Mouse (Mus musculus) lung, embryonic 15.5 days (tissue): ENCODE results near the gene Vcl. TPM values are rescaled to one million over a fixed set of nuclear protein-coding genes. Genes with fewer than 3 reads are reported as not detected.

Experiments used
- ATAC-seq: fragments of 200-750 bp; cut with Nextera tagmentation; 2 replicates; pipeline ENCODE4 v1.8.0; 2017; ENCODE audit warnings: moderate number of reproducible peaks, borderline replicate concordance; ENCODE audit not compliant: low FRiP score, low TSS enrichment; ENCODE audit errors: extremely low read depth
- H3K27ac ChIP-seq: fragments of 300-500 bp; sonication (generic); 2 replicates; pipeline ENCODE4 v1.5.1; 2015; ENCODE audit warnings: moderate library complexity, mild to moderate bottlenecking, inconsistent platforms
- H3K27me3 ChIP-seq: fragments of 300-500 bp; sonication (generic); 2 replicates; pipeline ENCODE4 v1.6.1; 2015; ENCODE audit warnings: inconsistent platforms
- H3K36me3 ChIP-seq: fragments of 300-500 bp; sonication (generic); 2 replicates; pipeline ENCODE4 v1.6.1; 2015; ENCODE audit warnings: inconsistent platforms
- H3K4me1 ChIP-seq: fragments of 300-500 bp; sonication (generic); 2 replicates; pipeline ENCODE4 v1.6.1; 2015; ENCODE audit warnings: inconsistent platforms
- H3K4me2 ChIP-seq: fragments of 300-500 bp; sonication (generic); 2 replicates; pipeline ENCODE4 v1.6.1; 2015; ENCODE audit warnings: inconsistent platforms, mild to moderate bottlenecking, moderate library complexity
- H3K4me3 ChIP-seq: fragments of 300-500 bp; sonication (generic); 2 replicates; pipeline ENCODE4 v1.5.1; 2015; ENCODE audit warnings: mild to moderate bottlenecking, inconsistent platforms
- H3K9ac ChIP-seq: fragments of 300-500 bp; sonication (generic); 2 replicates; pipeline ENCODE4 v1.6.1; 2015; ENCODE audit warnings: inconsistent platforms
- H3K9me3 ChIP-seq: fragments of 300-500 bp; sonication (generic); 2 replicates; pipeline ENCODE4 v1.6.1; 2016; ENCODE audit warnings: inconsistent platforms
- WGBS: fragments of 180-500 bp; shearing (Covaris S2); methylation state at CpG from one replicate; pipeline ENCODE4 v1.1.7; 2015; 5-methylcytosine and 5-hydroxymethylcytosine counted together
- polyA plus RNA-seq: library from polyadenylated mRNA; unstranded; fragments of >200 nt; fragmentation: Nextera tagmentation; extraction: Ambion mirVana; gene quantifications from 2 replicates; pipeline ENCODE4 v1.2.1, GENCODE M21; 2015

Vcl gene
- polyA plus RNA-seq, 1 experiment from 2014 or later, result 62.7 TPM

DNA sequence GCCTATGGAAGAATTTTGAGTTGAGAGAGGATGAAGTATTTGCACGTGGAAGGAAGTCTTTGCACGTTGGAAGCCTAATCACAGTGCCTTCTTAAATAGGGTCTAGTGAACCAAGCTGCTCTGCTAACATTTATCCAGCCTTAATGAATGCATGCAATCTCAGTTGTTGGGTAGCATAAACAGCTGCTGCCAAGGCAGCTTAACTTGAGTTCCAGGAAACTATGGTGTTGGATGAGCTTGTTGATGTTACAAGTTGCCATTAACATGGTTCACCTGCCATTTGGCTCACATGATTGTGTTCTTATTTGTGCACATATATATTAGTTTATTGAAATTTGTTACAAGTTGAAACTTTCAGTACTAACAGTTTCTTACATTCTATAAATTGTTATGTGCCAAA lies 29.8 kb downstream of the Vcl start:
- H3K9me3 ChIP-seq, result no peaks in the 10 kb centered on the region
- no peak for ATAC-seq
- WGBS, result 39% methylated on average over 2 of the region's 2 CpGs
- peaks cover 8% of the 10 kb centered on the region; the same call in 1 of the 2 replicates for H3K4me1 ChIP-seq
- no peak overlapping the region for H3K9ac ChIP-seq
- H3K27me3 ChIP-seq, result no peaks in the 10 kb centered on the region
- H3K36me3 ChIP-seq, result no peaks in the 10 kb centered on the region
- no peak overlapping the region for H3K4me2 ChIP-seq
- H3K27ac ChIP-seq, result peak overlapping the region; percentile 63; the same call in 1 of the 2 replicates
- no peak overlapping the region for H3K4me3 ChIP-seq

DNA sequence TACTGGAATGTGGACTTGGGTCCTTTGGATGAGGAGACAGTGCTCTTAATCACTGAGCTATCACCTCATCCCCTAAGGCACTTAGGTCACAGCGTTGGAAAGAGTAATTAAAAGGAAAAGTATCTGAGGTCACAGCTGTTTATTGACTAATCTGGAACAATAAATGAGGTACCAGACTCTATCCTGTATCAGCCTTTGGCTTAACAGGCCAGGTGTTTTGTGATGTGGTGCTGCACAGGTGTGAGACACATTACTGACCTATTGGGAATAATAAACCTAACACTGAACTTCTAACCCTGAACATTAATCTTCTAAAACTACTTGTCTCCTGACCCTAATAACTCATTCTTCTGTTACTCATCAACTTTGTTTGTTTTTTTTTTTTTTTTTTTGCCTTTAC lies 33.3 kb downstream of the Vcl start:
- no peaks in the 10 kb centered on the region for H3K27me3 ChIP-seq
- peaks cover 11% of the 10 kb centered on the region for H3K4me1 ChIP-seq
- 9% methylated on average over 1 of the region's 1 CpGs for WGBS
- H3K9ac ChIP-seq, result no peak overlapping the region
- no peak for ATAC-seq
- H3K27ac ChIP-seq, result no peak overlapping the region
- no peaks in the 10 kb centered on the region for H3K9me3 ChIP-seq
- H3K4me3 ChIP-seq, result no peak overlapping the region
- no peak overlapping the region for H3K4me2 ChIP-seq
- H3K36me3 ChIP-seq, result no peaks in the 10 kb centered on the region

DNA sequence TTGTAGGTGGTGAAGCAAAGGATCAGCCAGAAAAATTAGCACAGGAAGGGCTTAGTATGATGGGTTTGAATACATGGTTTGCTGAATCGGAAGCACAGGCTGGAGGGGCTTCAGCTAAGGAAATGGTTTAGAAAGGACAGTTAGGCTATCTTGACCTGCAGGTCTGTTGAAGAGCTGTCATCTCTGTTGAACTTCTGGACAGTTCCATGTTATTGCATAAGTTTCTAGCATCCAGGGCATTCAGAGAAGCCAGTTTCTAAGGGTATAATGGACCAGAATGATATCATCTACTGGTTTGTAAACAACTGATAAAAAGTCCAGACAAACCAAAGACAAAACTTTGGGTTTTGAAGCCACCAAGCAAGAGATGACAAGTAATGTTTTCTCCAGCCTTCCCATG lies 33.7 kb downstream of the Vcl start:
- Histone ChIP-seq H3K27me3 (no peaks in the 10 kb centered on the region), H3K27ac (no peak overlapping the region), H3K4me2 (no peak overlapping the region), H3K9ac (no peak overlapping the region), H3K9me3 (no peaks in the 10 kb centered on the region), H3K4me3 (no peak overlapping the region), H3K4me1 (peaks cover 11% of the 10 kb centered on the region), H3K36me3 (no peaks in the 10 kb centered on the region)
- WGBS, result 70% methylated on average over 1 of the region's 1 CpGs
- ATAC-seq, result no peak

DNA sequence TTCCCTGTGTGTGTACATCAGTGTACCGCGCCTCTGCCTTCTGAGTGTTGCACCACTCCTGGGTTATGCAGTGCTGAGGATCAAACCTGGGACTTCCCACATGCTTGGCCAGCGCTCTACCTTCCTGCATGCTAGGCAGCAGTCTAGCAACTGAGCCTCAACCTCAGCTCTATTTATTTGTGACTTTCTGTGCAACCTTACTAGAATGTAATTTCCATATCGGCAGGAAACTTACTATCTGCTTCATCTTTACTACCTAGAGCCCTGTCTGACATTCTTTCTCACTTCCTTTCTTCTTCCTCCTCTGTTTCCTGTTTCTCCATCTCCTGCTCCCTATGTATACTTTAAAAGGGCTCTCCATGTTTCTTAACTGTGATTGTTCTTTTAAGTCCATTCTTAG lies 34.7 kb downstream of the Vcl start:
- 80% methylated on average over 4 of the region's 4 CpGs for WGBS
- Histone ChIP-seq H3K4me1 (peaks cover 8% of the 10 kb centered on the region), H3K9ac (no peak overlapping the region), H3K36me3 (no peaks in the 10 kb centered on the region), H3K4me2 (no peak overlapping the region), H3K27me3 (no peaks in the 10 kb centered on the region), H3K4me3 (no peak overlapping the region), H3K9me3 (no peaks in the 10 kb centered on the region), H3K27ac (no peak overlapping the region)
- no peak for ATAC-seq

DNA sequence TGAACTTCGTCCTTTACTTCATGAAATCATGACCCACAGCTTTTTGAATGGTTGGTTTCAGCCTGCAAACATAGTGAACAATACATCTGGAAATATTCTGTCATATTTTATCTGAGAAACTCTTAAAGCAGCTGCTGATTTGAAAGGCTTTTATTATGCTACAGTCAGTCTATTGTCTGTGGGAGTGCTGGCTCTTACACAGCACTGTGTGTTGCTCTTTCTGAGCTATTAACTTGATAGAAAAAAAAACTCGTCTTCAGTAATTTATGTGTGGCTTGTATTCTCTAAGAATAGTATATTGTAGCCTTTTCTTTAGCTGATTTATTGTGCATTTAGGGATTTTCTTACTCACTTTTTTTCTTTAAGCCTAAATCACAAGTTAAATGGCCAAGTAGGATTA lies 35.1 kb downstream of the Vcl start:
- Histone ChIP-seq H3K27ac (no peak overlapping the region), H3K27me3 (no peaks in the 10 kb centered on the region), H3K4me2 (no peak overlapping the region), H3K36me3 (no peaks in the 10 kb centered on the region), H3K4me1 (peaks cover 6% of the 10 kb centered on the region; the same call in 1 of the 2 replicates), H3K4me3 (no peak overlapping the region), H3K9ac (no peak overlapping the region), H3K9me3 (no peaks in the 10 kb centered on the region)
- WGBS, result 58% methylated on average over 2 of the region's 2 CpGs
- ATAC-seq, result no peak

DNA sequence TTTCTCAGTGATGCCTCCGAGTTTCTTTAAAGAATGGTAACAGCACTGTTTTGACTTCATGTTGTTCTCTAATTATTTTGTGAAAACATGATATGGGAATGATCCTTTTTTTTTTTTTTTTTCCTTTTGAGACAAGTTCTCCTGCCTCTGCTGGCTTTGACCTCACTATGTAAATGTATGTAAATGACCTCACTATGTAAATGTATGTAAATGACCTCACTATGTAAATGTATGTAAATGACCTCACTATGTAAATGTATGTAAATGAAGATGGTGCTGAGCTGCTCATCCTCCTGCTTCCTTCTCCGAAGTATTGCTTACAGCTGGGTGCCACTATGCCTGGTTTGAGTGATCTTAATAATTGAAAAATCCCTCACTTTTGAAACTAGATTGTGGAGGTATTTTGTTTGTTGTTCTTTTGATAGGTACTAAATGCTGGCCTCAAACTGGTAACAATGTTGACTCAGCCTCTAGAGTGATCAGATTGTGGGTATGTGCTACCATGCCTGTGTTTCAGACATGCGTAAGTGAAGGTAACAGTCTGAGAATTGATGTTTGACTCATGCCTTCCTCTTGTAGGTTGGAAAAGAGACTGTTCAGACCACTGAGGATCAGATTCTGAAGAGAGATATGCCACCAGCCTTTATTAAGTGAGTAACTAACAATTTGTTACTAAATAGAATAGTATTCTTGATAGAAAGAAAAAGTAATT lies 37.9 kb downstream of the Vcl start:
- ATAC-seq, result no peak
- WGBS, result 89% methylated on average over 3 of the region's 3 CpGs
- H3K9ac ChIP-seq, result no peak overlapping the region
- no peak overlapping the region for H3K27ac ChIP-seq
- peaks cover 6% of the 10 kb centered on the region; the same call in 1 of the 2 replicates for H3K4me1 ChIP-seq
- 0 out of 2 replicates have a peak, but pooled peaks cover 3% of the 10 kb centered on the region for H3K36me3 ChIP-seq
- H3K4me3 ChIP-seq, result no peak overlapping the region
- no peaks in the 10 kb centered on the region for H3K27me3 ChIP-seq
- no peak overlapping the region for H3K4me2 ChIP-seq
- H3K9me3 ChIP-seq, result no peaks in the 10 kb centered on the region

DNA sequence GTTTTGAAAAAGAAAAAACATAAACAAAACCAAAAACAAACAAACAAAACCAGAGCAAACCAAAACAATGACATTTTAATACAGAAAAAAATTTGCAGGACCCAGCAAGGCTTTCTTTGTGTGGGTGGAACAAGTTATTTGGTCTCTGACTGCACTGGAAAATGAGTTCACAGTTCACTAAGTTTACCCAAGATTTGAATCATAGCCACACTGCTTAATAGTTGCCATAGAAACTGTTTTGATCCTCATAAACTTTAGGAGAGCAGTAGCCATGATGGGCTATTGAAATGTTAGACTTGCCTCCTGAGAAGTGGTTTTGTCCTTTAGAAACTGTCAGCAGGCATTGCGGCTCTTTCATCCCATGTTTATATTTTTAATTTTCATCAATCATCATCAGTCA lies 39.9 kb downstream of the Vcl start:
- Histone ChIP-seq H3K9me3 (no peaks in the 10 kb centered on the region), H3K4me1 (peaks cover 4% of the 10 kb centered on the region; the same call in 1 of the 2 replicates), H3K27ac (no peak overlapping the region), H3K4me3 (no peak overlapping the region), H3K36me3 (0 out of 2 replicates have a peak, but pooled peaks cover 3% of the 10 kb centered on the region), H3K27me3 (no peaks in the 10 kb centered on the region), H3K9ac (no peak overlapping the region), H3K4me2 (no peak overlapping the region)
- 78% methylated on average over 1 of the region's 1 CpGs for WGBS
- ATAC-seq, result no peak

DNA sequence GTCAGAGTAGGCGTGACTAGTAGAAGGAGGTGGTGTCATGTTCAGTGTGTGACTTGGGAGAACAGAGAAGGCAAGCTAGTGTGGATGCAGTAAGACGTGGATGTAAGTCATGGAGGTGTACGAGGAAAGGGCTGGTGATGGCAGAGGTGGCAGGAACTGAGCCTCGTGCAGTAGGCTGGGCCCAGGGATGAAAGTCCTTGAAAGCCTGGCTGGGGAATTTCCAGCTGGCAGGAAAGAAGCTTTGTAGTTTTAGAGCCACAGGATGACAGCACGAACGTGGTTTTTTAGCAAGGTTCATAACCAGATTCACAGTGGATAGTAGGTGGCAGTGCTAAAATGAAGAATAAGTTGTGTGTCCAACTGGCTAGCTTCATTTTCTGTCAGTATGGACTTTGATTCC lies 41.2 kb downstream of the Vcl start:
- H3K4me2 ChIP-seq, result no peak overlapping the region
- no peak for ATAC-seq
- H3K9me3 ChIP-seq, result no peaks in the 10 kb centered on the region
- no peak overlapping the region for H3K9ac ChIP-seq
- H3K36me3 ChIP-seq, result 0 out of 2 replicates have a peak, but pooled peaks cover 3% of the 10 kb centered on the region
- no peaks in the 10 kb centered on the region for H3K27me3 ChIP-seq
- WGBS, result 50% methylated on average over 6 of the region's 6 CpGs
- H3K4me3 ChIP-seq, result no peak overlapping the region
- H3K4me1 ChIP-seq, result peaks cover 6% of the 10 kb centered on the region
- no peak overlapping the region for H3K27ac ChIP-seq

DNA sequence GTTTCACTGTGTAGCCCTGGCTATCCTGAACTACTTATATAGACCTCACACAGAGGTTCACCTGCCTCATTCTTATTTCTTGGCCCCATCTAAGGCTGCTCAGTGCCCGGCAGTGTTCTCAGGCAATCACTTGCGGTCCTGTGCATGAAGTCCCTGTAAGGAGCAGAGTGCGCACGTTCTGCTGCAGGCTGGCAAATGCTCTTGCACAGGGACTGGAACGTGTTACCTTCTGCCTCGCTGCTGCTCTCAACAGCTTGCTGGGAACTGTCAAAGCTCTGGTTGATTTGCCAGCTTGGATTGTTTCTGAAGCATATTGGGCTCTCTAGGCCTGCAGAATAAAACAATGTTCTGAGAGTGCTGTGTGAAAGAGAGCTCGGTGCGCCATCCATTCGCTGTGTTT lies 41.7 kb downstream of the Vcl start:
- Histone ChIP-seq H3K9ac (no peak overlapping the region), H3K36me3 (0 out of 2 replicates have a peak, but pooled peaks cover 3% of the 10 kb centered on the region), H3K27me3 (no peaks in the 10 kb centered on the region), H3K4me3 (no peak overlapping the region), H3K4me1 (peaks cover 6% of the 10 kb centered on the region), H3K9me3 (no peaks in the 10 kb centered on the region), H3K4me2 (no peak overlapping the region), H3K27ac (no peak overlapping the region)
- no peak for ATAC-seq
- 93% methylated on average over 9 of the region's 9 CpGs for WGBS

DNA sequence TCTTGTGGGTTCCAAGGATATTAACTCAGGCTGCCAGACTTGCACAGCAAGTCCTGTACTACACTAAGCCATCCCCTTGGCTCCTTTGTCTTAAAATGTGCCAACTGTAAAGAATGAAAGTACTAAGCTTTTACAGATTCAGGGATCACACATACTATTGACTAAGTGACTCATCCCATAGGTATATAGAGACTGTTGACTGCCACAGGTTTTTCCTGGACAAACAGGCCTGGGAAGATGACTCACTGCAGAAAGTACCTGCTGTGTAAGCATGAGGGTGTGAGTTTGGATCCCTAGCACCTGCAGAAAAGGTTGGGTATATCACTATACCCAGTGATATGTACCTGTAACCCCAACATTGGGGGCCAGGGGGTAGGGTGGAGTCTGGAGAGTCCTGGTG lies 44.6 kb downstream of the Vcl start:
- H3K9ac ChIP-seq, result no peak overlapping the region
- no peaks in the 10 kb centered on the region for H3K9me3 ChIP-seq
- ATAC-seq, result no peak
- no peak overlapping the region for H3K4me3 ChIP-seq
- H3K4me2 ChIP-seq, result no peak overlapping the region
- no peak overlapping the region for H3K27ac ChIP-seq
- H3K4me1 ChIP-seq, result peaks cover 13% of the 10 kb centered on the region
- H3K27me3 ChIP-seq, result no peaks in the 10 kb centered on the region
- H3K36me3 ChIP-seq, result 0 out of 2 replicates have a peak, but pooled peaks cover 3% of the 10 kb centered on the region

DNA sequence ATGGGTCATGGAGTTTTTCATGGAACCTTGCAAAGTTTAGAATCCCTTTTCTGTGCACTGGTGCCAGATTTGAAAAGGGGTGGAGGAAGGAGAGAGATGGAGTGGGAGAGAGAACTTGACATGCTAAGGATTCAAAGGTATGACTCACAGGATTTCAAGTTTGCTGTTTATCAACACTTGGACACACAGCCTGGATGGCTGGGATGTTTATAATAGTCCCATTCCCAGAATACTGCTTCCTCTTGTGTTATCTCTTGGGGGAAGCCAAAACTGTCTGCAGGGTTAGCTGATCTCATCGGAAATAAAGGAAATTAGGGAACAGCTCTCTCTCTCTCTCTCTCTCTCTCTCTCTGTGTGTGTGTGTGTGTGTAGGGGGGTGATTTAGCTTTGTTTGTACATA lies 47.5 kb downstream of the Vcl start:
- Histone ChIP-seq H3K36me3 (no peaks in the 10 kb centered on the region), H3K4me2 (no peak overlapping the region), H3K4me1 (peaks cover 13% of the 10 kb centered on the region), H3K9ac (no peak overlapping the region), H3K4me3 (no peak overlapping the region), H3K27me3 (no peaks in the 10 kb centered on the region), H3K27ac (0 out of 2 replicates have a peak overlapping the region, but pooled peaks have one; percentile 45), H3K9me3 (no peaks in the 10 kb centered on the region)
- 0 out of 2 replicates have a peak, but pooled peaks have one; percentile 35 for ATAC-seq
- WGBS, result 26% methylated on average over 1 of the region's 1 CpGs

DNA sequence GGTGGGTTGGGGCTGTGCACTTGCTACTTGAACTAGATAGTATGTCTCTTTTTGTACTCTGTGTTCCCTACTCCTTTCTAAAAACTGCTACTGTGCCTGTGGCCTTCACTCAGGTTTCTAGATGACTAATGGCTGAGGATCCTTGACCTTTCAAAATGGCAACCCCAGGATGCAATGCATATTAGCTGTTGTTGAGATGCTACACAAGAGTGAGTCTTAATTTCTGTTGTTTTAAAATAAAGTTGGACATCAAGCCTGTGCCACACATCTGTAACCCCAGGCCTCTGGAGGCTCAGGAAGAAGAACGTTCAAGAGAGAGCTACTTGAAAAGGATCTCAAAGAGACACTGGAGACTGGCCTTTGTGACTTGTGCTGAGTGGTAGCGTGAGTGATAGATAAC lies 48.5 kb downstream of the Vcl start:
- peaks cover 6% of the 10 kb centered on the region; the same call in 1 of the 2 replicates for H3K36me3 ChIP-seq
- ATAC-seq, result no peak
- H3K9ac ChIP-seq, result no peak overlapping the region
- WGBS, result 44% methylated on average over 2 of the region's 2 CpGs
- H3K27ac ChIP-seq, result no peak overlapping the region
- no peaks in the 10 kb centered on the region for H3K27me3 ChIP-seq
- H3K4me2 ChIP-seq, result no peak overlapping the region
- H3K4me1 ChIP-seq, result peaks cover 13% of the 10 kb centered on the region
- no peaks in the 10 kb centered on the region for H3K9me3 ChIP-seq
- H3K4me3 ChIP-seq, result no peak overlapping the region
